In the genomic region with DNA sequence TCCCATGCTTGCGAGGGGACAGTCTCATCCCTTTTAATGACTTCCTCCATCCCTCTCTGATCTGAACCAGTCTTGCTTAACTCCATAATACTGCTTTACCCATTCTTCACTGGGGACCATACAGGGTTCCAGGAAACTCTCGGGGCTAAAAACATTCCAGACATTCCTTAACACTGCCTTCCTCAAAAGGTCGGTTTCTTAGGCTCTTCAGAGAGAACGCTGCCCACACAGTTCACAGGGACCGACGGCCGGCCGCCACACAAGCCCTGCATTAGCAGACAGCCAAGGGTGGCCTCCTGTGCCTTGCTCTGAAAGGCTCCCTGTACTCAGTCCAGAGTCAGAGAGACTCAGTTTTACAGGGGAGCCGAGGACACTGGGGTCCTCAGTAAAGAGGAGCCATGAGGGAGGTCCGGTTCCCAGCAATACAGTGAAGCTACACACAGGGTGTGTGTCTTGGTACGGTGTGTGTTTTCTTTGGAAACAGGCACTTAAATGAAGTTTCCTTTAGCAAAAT, we compare ENCODE assay signal across 8 mouse cellular contexts. TPM values are rescaled to one million over a fixed set of nuclear protein-coding genes. Genes with fewer than 3 reads are reported as not detected.
DNase-seq lines count a peak whose midpoint lies in the region; ATAC-seq lines count a peak whose summit lies in the region.

No protein-coding gene starts in this region.

- no peak overlapping the region for H3K9ac ChIP-seq in hindbrain, embryonic 12.5 days
- H3K9ac ChIP-seq in limb, embryonic 15.5 days = no peak overlapping the region

- H3K27ac ChIP-seq in heart, embryonic 10.5 days = peak overlapping the region; percentile 87
- peak overlapping the region; percentile 57; the same call in 1 of the 2 replicates for H3K27ac ChIP-seq in hindbrain, embryonic 12.5 days
- H3K27ac ChIP-seq in limb, embryonic 15.5 days = peak overlapping the region; percentile 83

- no peak for ATAC-seq in hindbrain, embryonic 12.5 days (ENCODE audit: low FRiP score)
- ATAC-seq in limb, embryonic 15.5 days (ENCODE audit: insufficient number of reproducible peaks, low FRiP score, low TSS enrichment, low read depth) = peak; percentile 84

- DNase-seq in heart, embryonic 10.5 days (ENCODE audit: low spot score) = peak; percentile 82
- DNase-seq in heart, postnatal 25 days (ENCODE audit: low spot score) = no peak
- peak; percentile 83 for DNase-seq in embryo, embryonic 10 days (ENCODE audit: low spot score)
- no peak for DNase-seq in spleen, postnatal 4 days (ENCODE audit: low spot score in 2 of 2)
- no peak for DNase-seq in layer of hippocampus, adult 9-11 months
- no peak for DNase-seq in gastrocnemius, adult 18-20 months (ENCODE audit: low spot score)

- H3K36me3 ChIP-seq in heart, embryonic 10.5 days = no peaks in the 10 kb centered on the region
- H3K36me3 ChIP-seq in hindbrain, embryonic 12.5 days = no peaks in the 10 kb centered on the region
- H3K36me3 ChIP-seq in limb, embryonic 15.5 days = no peaks in the 10 kb centered on the region

- H3K9me3 ChIP-seq in heart, embryonic 10.5 days = no peaks in the 10 kb centered on the region
- no peaks in the 10 kb centered on the region for H3K9me3 ChIP-seq in hindbrain, embryonic 12.5 days (replicated peaks)
- no peaks in the 10 kb centered on the region for H3K9me3 ChIP-seq in limb, embryonic 15.5 days

- intact Hi-C loops in heart, postnatal 25 days (cut with DNase I) = no loop called here

- 6% methylated on average over 11 of the region's 11 CpGs for WGBS in heart, embryonic 10.5 days
- 10% methylated on average over 11 of the region's 11 CpGs for WGBS in hindbrain, embryonic 12.5 days
- 17% methylated on average over 11 of the region's 11 CpGs for WGBS in limb, embryonic 15.5 days

- H3K27me3 ChIP-seq in heart, embryonic 10.5 days (ENCODE audit: insufficient read depth, poor library complexity, severe bottlenecking) = 0 out of 2 replicates have a peak, but pooled peaks cover 5% of the 10 kb centered on the region
- no peaks in the 10 kb centered on the region for H3K27me3 ChIP-seq in hindbrain, embryonic 12.5 days
- no peaks in the 10 kb centered on the region for H3K27me3 ChIP-seq in limb, embryonic 15.5 days

- H3K4me3 ChIP-seq in heart, embryonic 10.5 days = peak overlapping the region; percentile 12
- no peak overlapping the region for H3K4me3 ChIP-seq in hindbrain, embryonic 12.5 days
- no peak overlapping the region for H3K4me3 ChIP-seq in limb, embryonic 15.5 days

- peak overlapping the region; percentile 13; the same call in 1 of the 2 replicates for H3K4me2 ChIP-seq in hindbrain, embryonic 12.5 days (replicated peaks)
- H3K4me2 ChIP-seq in limb, embryonic 15.5 days = 0 out of 2 replicates have a peak overlapping the region, but pooled peaks have one; percentile 1

- H3K4me1 ChIP-seq in heart, embryonic 10.5 days = peaks cover 57% of the 10 kb centered on the region
- peaks cover 6% of the 10 kb centered on the region for H3K4me1 ChIP-seq in hindbrain, embryonic 12.5 days
- H3K4me1 ChIP-seq in limb, embryonic 15.5 days = peaks cover 24% of the 10 kb centered on the region

RNA-seq across cellular contexts. Expression of gene Ccn1, which starts 53.7 kb away (rescaled TPM):
- polyA plus RNA-seq in heart, embryonic 10.5 days (2016; fragmentation: Nextera tagmentation; extraction: Ambion mirVana) = 78.7 and 82.7 TPM in 2 replicates
- total RNA-seq in heart, postnatal 25 days (2021) = 10 to 100 TPM; 46.8 to 75.2 TPM
- polyA plus RNA-seq in hindbrain, embryonic 12.5 days (2016; fragmentation: Nextera tagmentation; extraction: Ambion mirVana) = 40.8 and 41.9 TPM in 2 replicates
- 92.0 and 104 TPM in 2 replicates for polyA plus RNA-seq in limb, embryonic 15.5 days (2015; fragmentation: Nextera tagmentation; extraction: Ambion mirVana)
- total RNA-seq in gastrocnemius, adult 18-20 months (2021) = 100 to 1,000 TPM in 1 of 2 experiments, 10 to 100 TPM in 1; 45.3 to 211 TPM

RNA-seq across cellular contexts. Expression of gene Ddah1, which starts 55.0 kb away (rescaled TPM):
- polyA plus RNA-seq in heart, embryonic 10.5 days (2016; fragmentation: Nextera tagmentation; extraction: Ambion mirVana) = 55.0 and 56.3 TPM in 2 replicates
- total RNA-seq in heart, postnatal 25 days (2021) = 1 to 10 TPM; 8.6 to 9.6 TPM
- polyA plus RNA-seq in hindbrain, embryonic 12.5 days (2016; fragmentation: Nextera tagmentation; extraction: Ambion mirVana) = 46.8 and 53.8 TPM in 2 replicates
- 48.5 and 50.3 TPM in 2 replicates for polyA plus RNA-seq in limb, embryonic 15.5 days (2015; fragmentation: Nextera tagmentation; extraction: Ambion mirVana)
- 1 to 10 TPM; 2.7 to 4.4 TPM for total RNA-seq in gastrocnemius, adult 18-20 months (2021)

Comparison
In these comparisons a context has a peak if more than half of its experiments do, and no peak if none do; other contexts are left out.
1. DNase-seq: peak in heart, embryonic 10.5 days (single experiment) and embryo, embryonic 10 days (single experiment); none in heart, postnatal 25 days (single experiment), spleen, postnatal 4 days (0 of 2), layer of hippocampus, adult 9-11 months (single experiment) and gastrocnemius, adult 18-20 months (single experiment).
2. Peak in every context shown above with its lines, with median percentiles within 50 percentile points of each other: H3K27ac ChIP-seq.